Comparison of ENCODE assay signal across 37 mouse cellular contexts in genomic region chr2:129654233-129654950, GRCm38 (mm10). TPM values are rescaled to one million over a fixed set of nuclear protein-coding genes. Genes with fewer than 3 reads are reported as not detected.
DNase-seq lines count a peak whose midpoint lies in the region; ATAC-seq lines count a peak whose summit lies in the region.
"Had no signal": no experiment of that assay in that cellular context is flagged by ENCODE, and none has a peak within 500 bp of the region (broad histone marks: within the 10 kb centered on the region; RNA-seq: fewer than 3 reads in every experiment).

No protein-coding gene starts in this region.

- no peaks in the 10 kb centered on the region for H3K36me3 ChIP-seq in forebrain, embryonic 14.5 days (ENCODE audit: control insufficient read depth, insufficient read depth, low read length)
- no peaks in the 10 kb centered on the region for H3K36me3 ChIP-seq in forebrain, embryonic 15.5 days
- H3K36me3 ChIP-seq in limb, embryonic 11.5 days (ENCODE audit: control insufficient read depth, insufficient read depth, low read length), result no peaks in the 10 kb centered on the region
- no peaks in the 10 kb centered on the region for H3K36me3 ChIP-seq in limb, embryonic 10.5 days
- H3K36me3 ChIP-seq: embryonic facial prominence, embryonic 13.5 days; forebrain, embryonic 12.5 days; heart, embryonic 13.5 days; intestine, embryonic 15.5 days; limb, embryonic 12.5 days; liver, embryonic 15.5 days; lung, embryonic 15.5 days; midbrain, embryonic 10.5 days; midbrain, embryonic 15.5 days; neural tube, embryonic 15.5 days; stomach, embryonic 15.5 days had no signal

- no peaks in the 10 kb centered on the region for H3K4me1 ChIP-seq in forebrain, embryonic 14.5 days (ENCODE audit: control insufficient read depth, insufficient read depth, low read length)
- H3K4me1 ChIP-seq in forebrain, embryonic 15.5 days, result no peaks in the 10 kb centered on the region
- no peaks in the 10 kb centered on the region for H3K4me1 ChIP-seq in limb, embryonic 11.5 days (ENCODE audit: control insufficient read depth, insufficient read depth, low read length)
- H3K4me1 ChIP-seq in limb, embryonic 10.5 days, result no peaks in the 10 kb centered on the region; the same call in 1 of the 2 replicates
- H3K4me1 ChIP-seq: embryonic facial prominence, embryonic 13.5 days; forebrain, embryonic 12.5 days; intestine, embryonic 15.5 days; limb, embryonic 12.5 days; liver, embryonic 15.5 days; lung, embryonic 15.5 days; midbrain, embryonic 10.5 days; midbrain, embryonic 15.5 days; neural tube, embryonic 15.5 days; stomach, embryonic 15.5 days had no signal

- DNase-seq in forebrain, embryonic 14.5 days (ENCODE audit: low spot score), result peak; percentile 39
- peak; percentile 15 for DNase-seq in limb, embryonic 11.5 days (ENCODE audit: low spot score)
- no peak for DNase-seq in limb, embryonic 10.5 days (ENCODE audit: low spot score)
- no peak for DNase-seq in testis, postnatal 10 days (ENCODE audit: low spot score)
- DNase-seq: adrenal gland, postnatal 25 days; B cell, adult 2 months; cerebellum, adult 11-12 months; cerebellum, adult 9-11 months; kidney, adult 2 months; kidney, postnatal 36 days; retina, postnatal 1 day; right cerebral cortex, postnatal 25 days; thymus, adult 18-20 months; thymus, postnatal 25 days had no signal

- WGBS in forebrain, embryonic 14.5 days, result 81% methylated on average over 4 of the region's 4 CpGs
- WGBS in forebrain, embryonic 15.5 days, result 70% methylated on average over 4 of the region's 4 CpGs
- 86% methylated on average over 4 of the region's 4 CpGs for WGBS in limb, embryonic 11.5 days
- WGBS in limb, embryonic 10.5 days, result 91% methylated on average over 4 of the region's 4 CpGs

- no peak overlapping the region for H3K4me3 ChIP-seq in forebrain, embryonic 14.5 days (ENCODE audit: low read depth, low read length)
- no peak overlapping the region for H3K4me3 ChIP-seq in forebrain, embryonic 15.5 days
- no peak overlapping the region for H3K4me3 ChIP-seq in limb, embryonic 11.5 days (ENCODE audit: low read depth, low read length)
- H3K4me3 ChIP-seq in limb, embryonic 10.5 days, result no peak overlapping the region
- H3K4me3 ChIP-seq: embryonic facial prominence, embryonic 13.5 days; erythroblast, embryonic 14.5 days; forebrain, embryonic 12.5 days; heart, embryonic 13.5 days; intestine, embryonic 15.5 days; limb, embryonic 12.5 days; liver, embryonic 15.5 days; lung, embryonic 15.5 days; midbrain, embryonic 10.5 days; midbrain, embryonic 15.5 days; neural tube, embryonic 15.5 days; stomach, embryonic 15.5 days had no signal

- no peaks in the 10 kb centered on the region for H3K27me3 ChIP-seq in forebrain, embryonic 14.5 days (replicated peaks; ENCODE audit: control insufficient read depth, insufficient read depth, low read length)
- no peaks in the 10 kb centered on the region for H3K27me3 ChIP-seq in forebrain, embryonic 15.5 days
- H3K27me3 ChIP-seq in limb, embryonic 11.5 days (ENCODE audit: control insufficient read depth, insufficient read depth, low read length), result no peaks in the 10 kb centered on the region
- H3K27me3 ChIP-seq in limb, embryonic 10.5 days (ENCODE audit: low read depth, poor library complexity, severe bottlenecking), result no peaks in the 10 kb centered on the region
- H3K27me3 ChIP-seq: embryonic facial prominence, embryonic 13.5 days; forebrain, embryonic 12.5 days; heart, embryonic 13.5 days; intestine, embryonic 15.5 days; liver, embryonic 15.5 days; lung, embryonic 15.5 days; midbrain, embryonic 15.5 days; neural tube, embryonic 15.5 days; stomach, embryonic 15.5 days had no signal

- ATAC-seq in forebrain, embryonic 14.5 days, result no peak
- ATAC-seq in forebrain, embryonic 15.5 days (replicated peaks), result no peak
- ATAC-seq in limb, embryonic 11.5 days (ENCODE audit: insufficient number of reproducible peaks, low FRiP score, low TSS enrichment, low read depth), result no peak
- peak; percentile 64 for ATAC-seq in erythroblast, adult 5-6 weeks (replicated peaks; ENCODE audit: low FRiP score, poor library complexity, severe bottlenecking)
- peak; percentile 81 for ATAC-seq in megakaryocyte-erythroid progenitor cell, adult 5-6 weeks (replicated peaks; ENCODE audit: low FRiP score, low TSS enrichment, poor library complexity, severe bottlenecking)
- ATAC-seq: hindbrain, postnatal 0 days; intestine, embryonic 15.5 days; midbrain, embryonic 15.5 days had no signal

- no peaks in the 10 kb centered on the region for H3K9me3 ChIP-seq in forebrain, embryonic 14.5 days (replicated peaks; ENCODE audit: control insufficient read depth, low read length)
- no peaks in the 10 kb centered on the region for H3K9me3 ChIP-seq in forebrain, embryonic 15.5 days
- H3K9me3 ChIP-seq in limb, embryonic 11.5 days (ENCODE audit: control insufficient read depth, low read length), result no peaks in the 10 kb centered on the region
- H3K9me3 ChIP-seq in limb, embryonic 10.5 days (replicated peaks), result no peaks in the 10 kb centered on the region
- H3K9me3 ChIP-seq: embryonic facial prominence, embryonic 13.5 days; forebrain, embryonic 12.5 days; heart, embryonic 13.5 days; intestine, embryonic 15.5 days; limb, embryonic 12.5 days; liver, embryonic 15.5 days; lung, embryonic 15.5 days; midbrain, embryonic 10.5 days; midbrain, embryonic 15.5 days; neural tube, embryonic 15.5 days; stomach, embryonic 15.5 days had no signal

- no peak overlapping the region for H3K27ac ChIP-seq in forebrain, embryonic 14.5 days (ENCODE audit: low read depth, low read length)
- H3K27ac ChIP-seq in forebrain, embryonic 15.5 days (replicated peaks), result no peak overlapping the region
- H3K27ac ChIP-seq in limb, embryonic 11.5 days (replicated peaks; ENCODE audit: low read depth, low read length), result no peak overlapping the region
- H3K27ac ChIP-seq in limb, embryonic 10.5 days, result no peak overlapping the region
- H3K27ac ChIP-seq: embryonic facial prominence, embryonic 13.5 days; forebrain, embryonic 12.5 days; heart, embryonic 13.5 days; hindbrain, postnatal 0 days; intestine, embryonic 15.5 days; limb, embryonic 12.5 days; liver, embryonic 15.5 days; lung, embryonic 15.5 days; macrophage; midbrain, embryonic 10.5 days; midbrain, embryonic 15.5 days; neural tube, embryonic 15.5 days; stomach, embryonic 15.5 days had no signal

- no peak overlapping the region for H3K4me2 ChIP-seq in forebrain, embryonic 14.5 days (ENCODE audit: low read length)
- no peak overlapping the region for H3K4me2 ChIP-seq in forebrain, embryonic 15.5 days (replicated peaks)
- H3K4me2 ChIP-seq in limb, embryonic 11.5 days (ENCODE audit: low read depth, severe bottlenecking), result no peak overlapping the region
- H3K4me2 ChIP-seq: embryonic facial prominence, embryonic 13.5 days; forebrain, embryonic 12.5 days; heart, embryonic 13.5 days; intestine, embryonic 15.5 days; limb, embryonic 12.5 days; liver, embryonic 15.5 days; lung, embryonic 15.5 days; midbrain, embryonic 15.5 days; neural tube, embryonic 15.5 days; stomach, embryonic 15.5 days had no signal

- no peak overlapping the region for H3K9ac ChIP-seq in forebrain, embryonic 14.5 days (ENCODE audit: low read length)
- no peak overlapping the region for H3K9ac ChIP-seq in forebrain, embryonic 15.5 days (replicated peaks)
- no peak overlapping the region for H3K9ac ChIP-seq in limb, embryonic 11.5 days (ENCODE audit: low read length)
- H3K9ac ChIP-seq: embryonic facial prominence, embryonic 13.5 days; forebrain, embryonic 12.5 days; heart, embryonic 13.5 days; intestine, embryonic 15.5 days; limb, embryonic 12.5 days; liver, embryonic 15.5 days; lung, embryonic 15.5 days; midbrain, embryonic 15.5 days; neural tube, embryonic 15.5 days; stomach, embryonic 15.5 days had no signal

RNA-seq across cellular contexts. Expression of gene Pdyn, which starts 45.3 kb away (rescaled TPM):
- 5.6 and 6.5 TPM in 2 replicates for polyA plus RNA-seq in forebrain, embryonic 14.5 days (2014; fragmentation: Nextera tagmentation; extraction: Ambion mirVana)
- 4.5 and 6.4 TPM in 2 replicates for polyA plus RNA-seq in forebrain, embryonic 15.5 days (2015; fragmentation: Nextera tagmentation; extraction: Ambion mirVana)
- polyA plus RNA-seq in limb, embryonic 11.5 days (2014; fragmentation: Nextera tagmentation; extraction: Ambion mirVana), result not detected in 2 replicates
- not detected in 2 replicates for polyA plus RNA-seq in limb, embryonic 10.5 days (2016; fragmentation: Nextera tagmentation; extraction: Ambion mirVana)
- not detected in 2 replicates for total RNA-seq in erythroblast, adult 5-6 weeks (2015; ENCODE audit: low replicate concordance)
- not detected in 2 replicates for total RNA-seq in erythroblast, adult 5-6 weeks (2017; ENCODE audit: low replicate concordance)
- total RNA-seq in megakaryocyte-erythroid progenitor cell, adult 5-6 weeks (2014; fragmentation: Nextera tagmentation), result not detected in 2 replicates
- not detected in 2 replicates for total RNA-seq in megakaryocyte-erythroid progenitor cell, adult 5-6 weeks (2017)
- total RNA-seq: common myeloid progenitor, adult 5-6 weeks; gastrocnemius, adult 8-10 months; heart, adult 8-10 months; heart, postnatal 25 days; liver, adult 2 months had no signal
- polyA plus RNA-seq: erythroblast, embryonic 14.5 days; gonadal fat pad, adult 2 months; heart, embryonic 13.5 days; kidney, adult 2 months; liver, adult 2 months; macrophage had no signal

Comparison
In these comparisons a context has a peak if more than half of its experiments do, and no peak if none do; other contexts are left out.
1. DNase-seq: peak in forebrain, embryonic 14.5 days (single experiment) and limb, embryonic 11.5 days (single experiment); none in limb, embryonic 10.5 days (single experiment) and testis, postnatal 10 days (single experiment).
2. ATAC-seq: peak in erythroblast, adult 5-6 weeks (single experiment) and megakaryocyte-erythroid progenitor cell, adult 5-6 weeks (single experiment); none in forebrain, embryonic 14.5 days (single experiment), forebrain, embryonic 15.5 days (single experiment) and limb, embryonic 11.5 days (single experiment).